Mouse (Mus musculus) cerebellum, postnatal 14 days (tissue): ENCODE measurements around the gene Dcps.

Experiments used
- DNase-seq, 2 experiments: peaks; one replicate each; pipeline ENCODE4 v3.0.0; 2021; ENCODE audit warnings: mixed read lengths in 2 of 2

Dcps gene

GRCm38 (mm10) chr9:35108916-35109315 lies 66.9 kb downstream of the Dcps start:
- peak; percentile 66 to 71 for DNase-seq

DNA sequence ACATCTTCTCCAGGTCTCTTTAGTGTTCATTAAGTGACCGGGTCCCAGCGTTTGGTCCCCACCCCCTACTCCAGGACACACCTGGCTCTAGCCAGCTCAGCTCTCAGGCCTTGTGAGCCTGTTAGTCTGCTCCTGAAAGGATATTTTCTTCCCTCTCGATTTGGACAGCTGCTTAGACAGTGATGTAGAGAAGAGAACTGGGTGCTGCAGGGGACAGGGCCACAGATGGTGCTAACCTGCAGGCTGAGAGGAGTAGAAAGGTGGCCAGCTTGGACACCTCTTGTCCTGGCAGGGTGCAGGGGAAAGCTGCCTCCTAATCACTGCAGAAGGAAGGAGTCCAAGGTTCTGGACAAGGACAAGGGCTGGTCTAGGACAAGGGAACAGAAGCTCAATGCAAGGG lies 67.8 kb downstream of the Dcps start:
- no peak for DNase-seq

- no peak for DNase-seq
Observed at GRCm38 (mm10) chr9:35107396-35107795, 68.5 kb downstream of the Dcps start.

DNA sequence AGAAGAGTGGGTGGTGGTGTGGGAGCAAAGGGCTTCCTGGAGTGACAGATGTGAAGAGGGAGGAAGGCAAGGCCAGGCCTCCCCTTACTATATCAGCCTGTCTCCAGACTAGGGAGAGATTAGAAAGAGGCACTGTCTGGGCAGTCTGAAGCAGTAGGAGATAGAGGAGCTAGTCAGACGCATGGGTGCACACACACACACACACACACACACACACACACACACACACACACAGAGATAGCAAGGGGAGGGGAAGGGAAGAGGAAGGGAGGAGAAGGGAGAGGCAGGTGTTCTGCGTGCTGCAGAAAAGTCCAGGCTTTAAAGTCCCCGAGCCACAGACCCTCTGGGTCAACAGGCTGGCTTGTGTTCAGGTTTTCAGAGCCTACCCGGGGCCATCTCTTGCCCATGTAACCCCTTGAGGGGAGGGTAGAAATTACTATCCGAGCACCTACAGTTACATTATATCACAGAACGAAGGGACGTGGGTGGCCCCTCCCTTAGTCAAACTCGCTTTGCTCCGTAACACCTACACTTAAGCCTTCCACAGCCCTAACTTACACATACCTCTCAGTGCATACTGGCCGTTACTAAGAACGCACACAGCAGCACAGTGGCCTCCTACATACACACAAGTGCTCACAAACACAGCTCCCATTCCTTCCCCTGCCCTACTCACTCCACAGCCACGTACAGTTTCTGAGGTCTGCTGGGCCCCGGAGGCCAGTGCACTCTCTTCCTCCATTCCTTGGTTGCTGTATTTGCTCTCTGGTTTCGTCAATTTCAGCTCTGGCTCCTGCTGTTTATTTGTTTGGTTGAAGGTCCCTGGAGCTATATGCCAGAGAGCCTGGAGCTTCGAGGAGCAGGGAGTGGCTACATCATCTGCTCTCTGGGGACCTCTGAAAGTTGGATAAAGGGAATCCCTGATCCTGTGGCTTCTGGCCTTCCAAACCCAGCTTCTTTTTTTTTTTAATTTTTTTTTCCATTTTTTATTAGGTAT lies 69.7 kb downstream of the Dcps start:
- no peak for DNase-seq

DNA sequence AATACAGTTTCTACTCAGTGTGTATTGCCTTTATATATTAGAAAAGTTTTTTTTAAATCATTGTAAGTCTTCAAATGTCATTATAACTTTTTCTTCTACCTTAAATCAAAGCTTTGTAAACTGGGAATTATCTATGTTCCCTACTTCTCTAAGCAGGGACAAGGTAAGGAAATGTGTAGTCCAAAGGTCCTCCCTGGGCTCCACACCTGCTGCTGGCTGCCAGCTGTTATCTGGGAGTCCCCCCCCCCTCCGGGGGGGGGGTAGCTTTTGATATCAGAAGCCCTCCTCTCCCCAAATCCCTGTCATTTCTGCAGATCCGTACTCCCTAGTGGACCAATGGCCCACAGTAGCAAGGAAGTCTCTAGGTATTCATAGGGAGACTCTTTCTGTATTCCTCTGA lies 70.4 kb downstream of the Dcps start:
- no peak for DNase-seq

- no peak for DNase-seq
Observed at GRCm38 (mm10) chr9:35104711-35105110, 71.2 kb downstream of the Dcps start.

DNA sequence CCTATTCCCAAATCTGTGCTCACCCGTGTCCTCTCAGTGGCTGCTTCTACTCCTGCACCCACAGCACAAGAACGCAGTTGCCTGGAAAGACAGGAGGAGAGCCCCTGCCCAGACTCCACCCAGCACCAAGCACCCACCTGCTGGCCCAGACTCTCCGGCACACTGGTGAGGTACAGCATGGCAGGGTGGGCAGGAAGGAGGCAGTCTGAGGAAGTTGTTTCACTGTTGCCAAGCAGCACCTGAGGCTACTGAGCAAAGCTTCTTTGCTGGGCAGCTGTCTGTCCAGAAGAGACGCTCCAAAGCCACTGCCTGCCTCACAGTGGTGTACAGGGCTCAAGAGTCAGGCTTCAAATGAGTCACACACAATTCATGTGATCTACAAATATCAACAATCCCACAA lies 77.1 kb downstream of the Dcps start:
- DNase-seq = no peak

GRCm38 (mm10) chr9:35097901-35098300 lies 78.0 kb downstream of the Dcps start:
- no peak for DNase-seq

DNA sequence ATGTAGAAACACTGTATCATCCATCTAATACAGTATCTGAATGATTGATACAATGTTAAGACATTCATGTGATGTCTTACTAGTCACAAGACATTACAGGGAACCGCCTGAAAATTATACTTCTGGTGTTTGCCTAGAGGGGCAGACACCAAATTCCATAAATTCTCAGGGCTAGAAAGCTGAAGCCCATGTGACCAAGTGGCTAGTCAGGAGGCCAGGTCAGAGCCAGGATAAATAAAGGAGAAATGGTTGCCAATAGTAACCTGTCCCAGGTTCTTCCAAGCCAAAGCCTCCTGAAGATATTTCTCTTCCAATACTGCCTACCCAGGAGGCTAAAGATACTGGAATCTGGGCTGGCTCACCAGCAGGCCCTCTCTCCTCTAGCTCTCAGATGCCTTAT lies 80.1 kb downstream of the Dcps start:
- DNase-seq = no peak

- no peak for DNase-seq
Observed at GRCm38 (mm10) chr9:35093350-35093749, 82.5 kb downstream of the Dcps start.

DNA sequence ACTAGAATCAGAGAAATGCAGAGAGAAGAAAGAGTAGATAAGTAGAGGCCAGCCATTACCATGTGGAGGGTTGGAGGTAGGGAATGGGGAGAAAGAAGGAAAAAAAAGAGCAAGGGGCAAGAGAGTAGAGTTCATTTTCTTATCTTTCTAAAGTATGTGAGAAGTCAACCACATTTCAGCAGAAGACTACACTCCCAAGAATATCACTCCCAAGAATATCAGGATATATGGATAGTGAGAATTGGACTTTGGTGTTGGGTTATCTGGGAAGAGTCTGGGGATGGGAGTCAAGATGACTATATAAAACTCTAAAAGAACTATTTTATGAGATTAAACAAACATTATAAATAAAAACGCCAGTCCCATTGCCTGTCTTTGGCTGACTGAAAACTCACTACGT lies 83.0 kb downstream of the Dcps start:
- DNase-seq = no peak
